Mouse (Mus musculus): ENCODE measurements around the gene C130050O18Rik.
A peak's percentile ranks its signal among the peaks of the same experiment; 100 is the strongest.
"Not testable (repeated sequence)": the region's sequence is repeated elsewhere in the genome, so short reads cannot be mapped to it uniquely, and the experiment has no call there.

C130050O18Rik gene

GRCm38 (mm10) chr5:139379771-139380384 is 25.2 kb upstream of the C130050O18Rik start:
- DNase-seq (ENCODE audit: low read depth, low spot score) = peak; percentile 34

GRCm38 (mm10) chr5:139380385-139381248 is 24.5 kb upstream of the C130050O18Rik start:
- peak; percentile 85 for DNase-seq (ENCODE audit: low read depth, low spot score)

- DNase-seq (ENCODE audit: low read depth, low spot score) = peak; percentile 91
Observed at GRCm38 (mm10) chr5:139381586-139382513, 23.2 kb upstream of the C130050O18Rik start.

GRCm38 (mm10) chr5:139382760-139383159 is 22.3 kb upstream of the C130050O18Rik start:
- DNase-seq (ENCODE audit: low read depth, low spot score) = peak; percentile 92

GRCm38 (mm10) chr5:139383234-139383633 is 21.8 kb upstream of the C130050O18Rik start:
- DNase-seq (ENCODE audit: low read depth, low spot score) = no peak

GRCm38 (mm10) chr5:139384531-139384930 is 20.5 kb upstream of the C130050O18Rik start:
- peak; percentile 78 for DNase-seq (ENCODE audit: low read depth, low spot score)

- no peak for DNase-seq (ENCODE audit: low read depth, low spot score)
Observed at GRCm38 (mm10) chr5:139386047-139386446, 19.0 kb upstream of the C130050O18Rik start.

GRCm38 (mm10) chr5:139387329-139388194 is 17.5 kb upstream of the C130050O18Rik start:
- DNase-seq (ENCODE audit: low read depth, low spot score) = no peak

GRCm38 (mm10) chr5:139388195-139388570 is 16.9 kb upstream of the C130050O18Rik start:
- no peak for DNase-seq (ENCODE audit: low read depth, low spot score)

- peak; percentile 62 for DNase-seq (ENCODE audit: low read depth, low spot score)
Observed at GRCm38 (mm10) chr5:139388694-139389675, 16.1 kb upstream of the C130050O18Rik start.

GRCm38 (mm10) chr5:139389676-139390061 is 15.4 kb upstream of the C130050O18Rik start:
- peak; percentile 39 for DNase-seq (ENCODE audit: low read depth, low spot score)

GRCm38 (mm10) chr5:139390324-139391119 is 14.6 kb upstream of the C130050O18Rik start:
- DNase-seq (ENCODE audit: low read depth, low spot score) = not testable (repeated sequence)

GRCm38 (mm10) chr5:139391309-139391990 is 13.6 kb upstream of the C130050O18Rik start:
- no peak for DNase-seq (ENCODE audit: low read depth, low spot score)

GRCm38 (mm10) chr5:139392219-139393196 is 12.6 kb upstream of the C130050O18Rik start:
- no peak for DNase-seq (ENCODE audit: low read depth, low spot score)

- no peak for DNase-seq (ENCODE audit: low read depth, low spot score)
Observed at GRCm38 (mm10) chr5:139393197-139393588, 11.9 kb upstream of the C130050O18Rik start.

- no peak for DNase-seq (ENCODE audit: low read depth, low spot score)
Observed at GRCm38 (mm10) chr5:139394399-139394798, 10.7 kb upstream of the C130050O18Rik start.

GRCm38 (mm10) chr5:139395528-139395927 is 9.6 kb upstream of the C130050O18Rik start:
- DNase-seq (ENCODE audit: low read depth, low spot score) = no peak

Data from CD4-positive, CD25-positive, alpha-beta regulatory T cell, adult 2 months (primary cell).